Mouse (Mus musculus): Measurements from ENCODE around the gene Ttc16. TPM values are rescaled to one million over a fixed set of nuclear protein-coding genes. Genes with fewer than 3 reads are reported as not detected.

The Ttc16 gene
- polyA plus RNA-seq, 1 experiment from 2014 or later = 0.30 TPM

DNA sequence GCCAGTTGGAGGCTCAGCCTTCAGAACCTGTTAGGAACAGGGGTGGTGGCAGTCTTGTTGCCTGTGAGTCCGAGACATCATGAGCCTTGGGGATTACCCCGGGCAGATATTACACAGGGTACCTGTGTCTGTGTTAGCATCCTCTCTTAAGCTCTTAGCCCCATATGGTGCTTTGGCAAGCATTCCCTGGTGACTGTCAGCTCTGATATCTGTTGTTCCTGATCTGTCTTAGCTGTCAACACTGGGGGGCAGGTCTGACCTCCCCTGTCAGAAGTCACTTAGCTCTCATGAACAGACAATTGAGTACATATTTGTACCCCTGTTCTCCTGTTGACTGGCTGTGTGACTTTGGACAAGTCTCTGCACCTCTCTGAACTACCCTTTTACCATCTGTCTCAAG is 16.4 kb downstream of the Ttc16 start:
- H3K4me3 ChIP-seq (ENCODE audit: low read depth, low read length) = no peak overlapping the region
- no peak overlapping the region for H3K9ac ChIP-seq (ENCODE audit: low read depth, low read length)
- H3K9me3 ChIP-seq (ENCODE audit: control insufficient read depth, low read length) = no peaks in the 10 kb centered on the region
- ATAC-seq (replicated peaks; ENCODE audit: low FRiP score) = no peak
- no peak for DNase-seq (ENCODE audit: low spot score)
- peaks cover 12% of the 10 kb centered on the region for H3K36me3 ChIP-seq (ENCODE audit: control insufficient read depth, insufficient read depth, low read length)
- WGBS = 85% methylated on average over 2 of the region's 2 CpGs
- H3K27me3 ChIP-seq (replicated peaks; ENCODE audit: control insufficient read depth, insufficient read depth, low read length) = no peaks in the 10 kb centered on the region
- H3K4me2 ChIP-seq = no peak overlapping the region
- no peaks in the 10 kb centered on the region for H3K4me1 ChIP-seq (replicated peaks; ENCODE audit: control insufficient read depth, insufficient read depth, low read length)
- H3K27ac ChIP-seq (ENCODE audit: low read depth, low read length) = no peak overlapping the region

DNA sequence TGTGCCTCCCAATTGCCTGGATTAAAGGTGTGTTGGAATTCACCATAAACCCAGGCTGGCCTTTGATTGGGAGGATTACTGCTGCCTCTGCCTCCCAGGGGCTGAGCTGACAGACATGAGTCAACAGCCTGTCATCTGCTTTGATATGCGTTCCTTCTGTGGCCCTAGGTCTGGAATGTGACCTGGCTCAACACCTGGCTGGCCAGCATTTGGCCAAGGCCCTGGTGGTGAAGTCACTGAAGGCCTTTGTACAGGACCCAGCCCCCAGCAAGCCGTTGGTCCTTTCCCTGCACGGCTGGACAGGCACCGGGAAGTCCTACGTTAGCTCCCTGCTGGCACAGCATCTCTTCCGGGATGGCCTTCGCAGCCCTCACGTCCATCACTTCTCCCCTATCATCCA is 16.9 kb downstream of the Ttc16 start:
- Histone ChIP-seq H3K27ac (ENCODE audit: low read depth, low read length) (no peak overlapping the region), H3K9ac (ENCODE audit: low read depth, low read length) (no peak overlapping the region), H3K36me3 (ENCODE audit: control insufficient read depth, insufficient read depth, low read length) (peaks cover 12% of the 10 kb centered on the region), H3K4me1 (replicated peaks; ENCODE audit: control insufficient read depth, insufficient read depth, low read length) (no peaks in the 10 kb centered on the region), H3K27me3 (replicated peaks; ENCODE audit: control insufficient read depth, insufficient read depth, low read length) (no peaks in the 10 kb centered on the region), H3K9me3 (ENCODE audit: control insufficient read depth, low read length) (no peaks in the 10 kb centered on the region), H3K4me3 (ENCODE audit: low read depth, low read length) (no peak overlapping the region), H3K4me2 (no peak overlapping the region)
- DNase-seq (ENCODE audit: low spot score) (no peak), ATAC-seq (replicated peaks; ENCODE audit: low FRiP score) (no peak)
- 77% methylated on average over 8 of the region's 8 CpGs for WGBS

DNA sequence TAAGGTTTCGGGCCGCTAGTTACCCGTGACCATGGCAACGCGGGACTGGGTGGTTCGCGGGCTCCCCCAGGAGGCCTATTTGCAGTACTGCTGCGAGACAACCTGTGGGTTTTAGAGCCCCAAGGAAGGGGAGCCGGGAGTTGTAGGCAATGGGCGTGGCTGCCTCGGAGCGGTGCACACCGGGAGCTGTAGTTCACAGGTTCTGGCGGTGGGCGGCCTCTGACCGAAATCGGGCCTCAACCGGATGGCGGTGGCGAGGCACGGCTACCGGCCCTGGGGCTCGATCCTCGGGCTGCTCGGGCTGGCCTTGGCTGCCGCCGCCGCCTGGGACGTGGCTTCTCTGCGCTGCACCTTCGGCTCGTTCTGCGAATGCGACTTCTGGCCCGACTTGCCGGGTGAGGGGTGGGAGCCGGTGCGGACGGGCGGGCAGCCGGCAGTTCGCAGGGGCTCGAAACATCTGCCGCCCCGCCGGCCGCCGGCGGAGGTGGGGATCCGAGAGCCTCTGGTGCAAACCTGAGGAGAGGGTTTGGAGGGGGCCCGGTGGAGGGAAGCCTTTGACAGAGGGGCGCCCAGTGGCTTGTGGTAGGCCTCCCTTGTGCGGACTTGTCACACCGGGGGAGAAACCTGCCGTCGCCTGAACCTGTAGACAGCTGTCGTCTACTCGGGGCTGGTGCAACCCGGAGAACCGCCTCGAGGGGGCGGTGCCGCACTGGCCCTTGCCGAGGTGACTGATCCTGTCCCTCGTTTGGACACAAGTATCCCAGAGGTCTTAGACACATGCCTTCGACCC is 18.2 kb downstream of the Ttc16 start, which contains the start of gene Tor2a:
TSS of gene Tor2a (plus strand) at position 179 of the 790 bp plus-strand sequence.
- Histone ChIP-seq H3K27me3 (replicated peaks; ENCODE audit: control insufficient read depth, insufficient read depth, low read length) (no peaks in the 10 kb centered on the region), H3K4me3 (ENCODE audit: low read depth, low read length) (peak within 1 kb of the TSS; percentile 81), H3K4me1 (replicated peaks; ENCODE audit: control insufficient read depth, insufficient read depth, low read length) (no peaks in the 10 kb centered on the region; the same call in 1 of the 2 replicates), H3K27ac (ENCODE audit: low read depth, low read length) (peak within 1 kb of the TSS; percentile 74), H3K9ac (ENCODE audit: low read depth, low read length) (peak within 1 kb of the TSS; percentile 86), H3K4me2 (peak within 1 kb of the TSS; percentile 76), H3K9me3 (ENCODE audit: control insufficient read depth, low read length) (no peaks in the 10 kb centered on the region), H3K36me3 (ENCODE audit: control insufficient read depth, insufficient read depth, low read length) (peaks cover 10% of the 10 kb centered on the region)
- peak; percentile 95 for DNase-seq (ENCODE audit: low spot score)
- peak; percentile 93 for ATAC-seq (replicated peaks; ENCODE audit: low FRiP score)
- under 1% methylated on average over 65 of the region's 66 CpGs for WGBS

DNA sequence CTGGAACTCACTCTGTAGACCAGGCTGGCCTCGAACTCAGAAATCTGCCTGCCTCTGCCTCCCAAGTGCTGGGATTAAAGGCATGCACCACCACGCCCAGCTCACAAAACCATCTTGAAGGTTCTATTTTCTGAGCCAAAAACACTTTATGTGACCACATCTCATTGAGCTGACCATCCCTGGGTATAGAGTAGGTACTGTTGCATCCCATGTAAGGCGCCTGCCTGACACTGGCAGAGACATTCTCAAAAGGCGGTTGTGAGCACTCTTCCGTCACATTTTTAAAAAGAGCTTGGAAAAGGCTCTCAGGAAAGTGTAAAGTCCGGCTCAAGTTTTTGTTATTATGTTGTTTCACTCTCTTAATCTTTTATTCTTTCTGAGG is 18.8 kb downstream of the Ttc16 start:
- H3K9ac ChIP-seq (ENCODE audit: low read depth, low read length) = no peak overlapping the region
- no peaks in the 10 kb centered on the region for H3K27me3 ChIP-seq (replicated peaks; ENCODE audit: control insufficient read depth, insufficient read depth, low read length)
- ATAC-seq (replicated peaks; ENCODE audit: low FRiP score) (no peak), DNase-seq (ENCODE audit: low spot score) (no peak)
- H3K36me3 ChIP-seq (ENCODE audit: control insufficient read depth, insufficient read depth, low read length) = peaks cover 8% of the 10 kb centered on the region
- H3K4me3 ChIP-seq (ENCODE audit: low read depth, low read length) = peak overlapping the region; percentile 81; the same call in 1 of the 2 replicates
- H3K4me1 ChIP-seq (replicated peaks; ENCODE audit: control insufficient read depth, insufficient read depth, low read length) = no peaks in the 10 kb centered on the region; the same call in 1 of the 2 replicates
- no peaks in the 10 kb centered on the region for H3K9me3 ChIP-seq (ENCODE audit: control insufficient read depth, low read length)
- 39% methylated on average over 6 of the region's 6 CpGs for WGBS
- no peak overlapping the region for H3K27ac ChIP-seq (ENCODE audit: low read depth, low read length)
- peak overlapping the region; percentile 76 for H3K4me2 ChIP-seq

DNA sequence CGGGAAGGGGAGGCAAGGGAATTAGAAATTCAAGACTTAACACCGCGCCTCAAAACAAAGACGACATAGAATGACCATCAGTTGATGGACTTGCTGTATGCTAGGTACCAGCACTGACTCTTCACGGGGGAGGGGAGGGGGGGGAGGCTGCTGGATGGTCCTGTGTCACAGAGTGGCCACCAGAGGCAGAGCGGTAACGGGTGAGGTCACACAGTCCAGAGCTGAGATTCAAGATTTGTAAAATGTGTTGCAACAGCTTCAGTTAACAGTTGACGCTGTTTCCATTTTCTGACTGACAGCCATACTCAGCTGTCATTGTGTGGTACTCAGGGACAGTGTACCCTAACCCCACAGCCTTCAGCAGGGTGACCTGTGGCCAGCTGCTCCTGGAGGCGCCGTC is 23.3 kb downstream of the Ttc16 start:
- no peak overlapping the region for H3K9ac ChIP-seq (ENCODE audit: low read depth, low read length)
- H3K4me1 ChIP-seq (replicated peaks; ENCODE audit: control insufficient read depth, insufficient read depth, low read length) = peaks cover 3% of the 10 kb centered on the region
- no peaks in the 10 kb centered on the region; the same call in 1 of the 2 replicates for H3K36me3 ChIP-seq (ENCODE audit: control insufficient read depth, insufficient read depth, low read length)
- no peak for ATAC-seq (replicated peaks; ENCODE audit: low FRiP score)
- H3K4me3 ChIP-seq (ENCODE audit: low read depth, low read length) = no peak overlapping the region
- H3K27me3 ChIP-seq (replicated peaks; ENCODE audit: control insufficient read depth, insufficient read depth, low read length) = no peaks in the 10 kb centered on the region
- H3K27ac ChIP-seq (ENCODE audit: low read depth, low read length) = no peak overlapping the region
- 73% methylated on average over 10 of the region's 10 CpGs for WGBS
- H3K9me3 ChIP-seq (ENCODE audit: control insufficient read depth, low read length) = no peaks in the 10 kb centered on the region
- DNase-seq (ENCODE audit: low spot score) = no peak
- peak overlapping the region; percentile 36; the same call in 1 of the 2 replicates for H3K4me2 ChIP-seq

DNA sequence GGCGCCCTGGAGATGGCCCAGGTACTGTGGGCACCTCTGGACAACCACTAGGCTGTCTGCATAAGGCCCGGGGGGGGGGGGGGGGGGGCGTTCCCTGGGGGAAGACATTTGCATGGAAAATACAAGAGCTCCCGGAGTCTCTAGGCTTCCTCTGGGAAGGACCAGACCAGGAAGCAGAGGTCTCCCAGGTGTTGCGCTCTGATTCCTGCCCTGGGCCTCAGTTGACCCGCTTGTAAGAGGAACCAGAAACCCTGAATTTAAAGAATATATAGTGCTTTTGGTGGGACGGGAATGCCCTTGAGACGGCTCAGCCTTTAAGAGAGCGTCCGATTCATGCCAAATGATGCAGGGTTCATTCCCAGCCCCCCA is 23.8 kb downstream of the Ttc16 start:
- Histone ChIP-seq H3K27me3 (replicated peaks; ENCODE audit: control insufficient read depth, insufficient read depth, low read length) (no peaks in the 10 kb centered on the region), H3K9ac (ENCODE audit: low read depth, low read length) (no peak overlapping the region), H3K36me3 (ENCODE audit: control insufficient read depth, insufficient read depth, low read length) (no peaks in the 10 kb centered on the region; the same call in 1 of the 2 replicates), H3K4me3 (ENCODE audit: low read depth, low read length) (peak overlapping the region; percentile 29; the same call in 1 of the 2 replicates), H3K9me3 (ENCODE audit: control insufficient read depth, low read length) (no peaks in the 10 kb centered on the region), H3K4me1 (replicated peaks; ENCODE audit: control insufficient read depth, insufficient read depth, low read length) (peaks cover 3% of the 10 kb centered on the region), H3K27ac (ENCODE audit: low read depth, low read length) (no peak overlapping the region), H3K4me2 (peak overlapping the region; percentile 36)
- DNase-seq (ENCODE audit: low spot score) (no peak), ATAC-seq (replicated peaks; ENCODE audit: low FRiP score) (no peak)
- 45% methylated on average over 10 of the region's 10 CpGs for WGBS

DNA sequence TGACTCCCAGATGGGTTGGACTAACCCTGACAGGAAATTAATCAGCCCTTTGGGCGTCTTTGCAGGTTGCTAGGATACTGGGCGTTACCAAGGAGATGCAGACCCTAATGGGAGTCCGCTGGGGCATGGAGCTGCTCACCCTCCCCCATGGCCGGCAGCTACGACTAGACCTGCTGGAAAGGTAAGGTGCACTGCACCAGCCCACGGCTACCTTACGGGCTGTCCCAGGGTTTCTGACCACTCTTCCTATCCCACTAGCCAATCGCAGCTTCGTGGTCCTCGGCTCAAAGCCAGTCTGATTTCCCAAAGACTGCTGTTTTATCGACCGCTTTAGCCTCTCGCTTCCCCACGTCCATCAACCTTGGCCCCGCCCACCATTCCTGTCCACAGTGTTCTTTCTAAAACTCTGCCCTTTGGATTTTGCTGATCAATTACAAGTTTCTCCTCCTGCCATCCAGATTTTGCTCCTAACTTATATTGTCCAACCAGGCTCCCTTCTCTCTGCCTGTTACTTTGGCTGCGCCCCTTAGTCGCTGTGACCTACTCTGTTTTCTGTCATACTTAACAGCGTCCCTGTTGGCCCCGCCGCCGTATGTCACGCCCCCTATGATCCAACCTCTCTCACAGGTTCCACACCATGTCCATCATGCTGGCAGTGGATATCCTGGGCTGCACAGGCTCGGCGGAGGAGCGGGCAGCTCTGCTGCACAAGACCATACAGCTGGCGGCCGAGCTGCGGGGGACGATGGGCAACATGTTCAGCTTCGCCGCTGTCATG is 24.4 kb downstream of the Ttc16 start:
- Histone ChIP-seq H3K4me2 (peak overlapping the region; percentile 36), H3K4me1 (replicated peaks; ENCODE audit: control insufficient read depth, insufficient read depth, low read length) (peaks cover 3% of the 10 kb centered on the region), H3K36me3 (ENCODE audit: control insufficient read depth, insufficient read depth, low read length) (peaks cover under 1% of the 10 kb centered on the region; the same call in 1 of the 2 replicates), H3K4me3 (ENCODE audit: low read depth, low read length) (peak overlapping the region; percentile 29), H3K27ac (ENCODE audit: low read depth, low read length) (no peak overlapping the region), H3K27me3 (replicated peaks; ENCODE audit: control insufficient read depth, insufficient read depth, low read length) (no peaks in the 10 kb centered on the region), H3K9me3 (ENCODE audit: control insufficient read depth, low read length) (no peaks in the 10 kb centered on the region), H3K9ac (ENCODE audit: low read depth, low read length) (no peak overlapping the region)
- DNase-seq (ENCODE audit: low spot score) (peak; percentile 55), ATAC-seq (replicated peaks; ENCODE audit: low FRiP score) (peak; percentile 66)
- WGBS = 46% methylated on average over 31 of the region's 31 CpGs

DNA sequence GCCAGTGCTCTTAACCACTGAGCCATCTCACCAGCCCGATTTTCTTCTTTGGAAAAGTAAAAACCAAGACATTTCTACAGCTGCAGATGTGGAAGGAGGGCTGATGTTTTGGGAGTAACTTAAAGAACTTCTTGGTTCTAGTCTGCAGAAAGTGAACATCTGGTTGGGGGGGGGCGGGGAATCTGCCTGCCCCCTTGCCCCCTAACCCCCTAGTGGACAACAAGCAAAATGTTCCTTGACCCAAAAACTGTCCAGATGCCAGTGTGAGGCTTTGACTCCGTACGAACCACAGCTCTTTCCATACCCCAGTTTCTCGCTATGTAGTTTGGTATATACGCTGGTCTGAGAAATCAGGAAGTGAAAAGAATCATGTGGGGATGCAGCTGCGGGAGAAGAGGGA is 25.2 kb downstream of the Ttc16 start:
- Histone ChIP-seq H3K9me3 (ENCODE audit: control insufficient read depth, low read length) (no peaks in the 10 kb centered on the region), H3K4me2 (no peak overlapping the region), H3K27ac (ENCODE audit: low read depth, low read length) (no peak overlapping the region), H3K4me1 (replicated peaks; ENCODE audit: control insufficient read depth, insufficient read depth, low read length) (peaks cover 3% of the 10 kb centered on the region), H3K36me3 (ENCODE audit: control insufficient read depth, insufficient read depth, low read length) (peaks cover 2% of the 10 kb centered on the region; the same call in 1 of the 2 replicates), H3K9ac (ENCODE audit: low read depth, low read length) (no peak overlapping the region), H3K27me3 (replicated peaks; ENCODE audit: control insufficient read depth, insufficient read depth, low read length) (no peaks in the 10 kb centered on the region), H3K4me3 (ENCODE audit: low read depth, low read length) (no peak overlapping the region)
- 70% methylated on average over 7 of the region's 7 CpGs for WGBS
- no peak for DNase-seq (ENCODE audit: low spot score)
- ATAC-seq (replicated peaks; ENCODE audit: low FRiP score) = no peak
